ENCODE assay signal across 13 mouse cellular contexts in genomic region chr10:108202126-108202525, GRCm38 (mm10).
"Had no signal": no experiment of that assay in that cellular context is flagged by ENCODE, and none has a peak within 500 bp of the region (broad histone marks: within the 10 kb centered on the region; RNA-seq: fewer than 3 reads in every experiment).

No protein-coding gene starts in this region.

- H3K4me2 ChIP-seq: limb, embryonic 12.5 days; liver, embryonic 13.5 days; lung, embryonic 15.5 days; midbrain, embryonic 12.5 days; neural tube, embryonic 12.5 days had no signal

- H3K9me3 ChIP-seq: limb, embryonic 12.5 days; liver, embryonic 13.5 days; lung, embryonic 15.5 days; megakaryocyte, embryonic 14.5 days; midbrain, embryonic 12.5 days; neural tube, embryonic 12.5 days had no signal

- ATAC-seq: liver, postnatal 0 days had no signal

- H3K27ac ChIP-seq: limb, embryonic 12.5 days; liver, embryonic 13.5 days; lung, embryonic 15.5 days; macrophage; midbrain, embryonic 12.5 days; neural tube, embryonic 12.5 days; stomach, postnatal 0 days had no signal

- DNase-seq: kidney, postnatal 25 days; liver; liver, embryonic 13.5 days; liver, postnatal 0 days; lung, postnatal 14 days; thymus, postnatal 4 days had no signal

- H3K27me3 ChIP-seq: limb, embryonic 12.5 days; liver, embryonic 13.5 days; lung, embryonic 15.5 days; megakaryocyte, embryonic 14.5 days; midbrain, embryonic 12.5 days; neural tube, embryonic 12.5 days had no signal

- H3K9ac ChIP-seq: limb, embryonic 12.5 days; liver, embryonic 13.5 days; liver, postnatal 0 days; lung, embryonic 15.5 days; midbrain, embryonic 12.5 days; neural tube, embryonic 12.5 days had no signal

- H3K4me3 ChIP-seq: limb, embryonic 12.5 days; liver, embryonic 13.5 days; lung, embryonic 15.5 days; megakaryocyte, embryonic 14.5 days; midbrain, embryonic 12.5 days; neural tube, embryonic 12.5 days had no signal

- H3K4me1 ChIP-seq: limb, embryonic 12.5 days; lung, embryonic 15.5 days; midbrain, embryonic 12.5 days; neural tube, embryonic 12.5 days had no signal
